Mouse (Mus musculus) heart, adult 2 months (tissue): ENCODE results near the gene Rel. TPM values are rescaled to one million over a fixed set of nuclear protein-coding genes. Genes with fewer than 3 reads are reported as not detected.
"Not testable (repeated sequence)": the region's sequence is repeated elsewhere in the genome, so short reads cannot be mapped to it uniquely, and the experiment has no call there.

Experiments
- DNase-seq, 2 experiments: peaks; one replicate each; pipeline ENCODE4 v3.0.0; 2021
- H3K27ac ChIP-seq: fragments of 200-600 bp; 2 replicates; pipeline ENCODE4 v1.8.1; 2022
- H3K27me3 ChIP-seq: fragments of 200-500 bp; 2 replicates; pipeline ENCODE4 v1.6.1; 2012; ENCODE audit warnings: mild to moderate bottlenecking, low read length, inconsistent platforms, mixed read lengths; ENCODE audit not compliant: control insufficient read depth, insufficient read depth
- H3K36me3 ChIP-seq: fragments of 200-500 bp; 2 replicates; pipeline ENCODE4 v1.6.1; 2012; ENCODE audit warnings: low read length, inconsistent platforms; ENCODE audit not compliant: control insufficient read depth, insufficient read depth
- H3K4me1 ChIP-seq: fragments of 200-500 bp; 2 replicates; pipeline ENCODE4 v1.6.1; 2011; ENCODE audit warnings: low read length; ENCODE audit not compliant: control insufficient read depth, insufficient read depth
- H3K4me3 ChIP-seq: fragments of 200-600 bp; 2 replicates; pipeline ENCODE4 v1.8.1; 2022
- H3K79me2 ChIP-seq: fragments of 200-500 bp; replicated peaks from 2 replicates; pipeline ENCODE4 v1.6.1; 2012; ENCODE audit warnings: mild to moderate bottlenecking, inconsistent platforms, low read length, moderate library complexity, mixed read lengths; ENCODE audit not compliant: control insufficient read depth, insufficient read depth
- H3K9ac ChIP-seq: fragments of 200-500 bp; 2 replicates; pipeline ENCODE4 v1.6.1; 2012; ENCODE audit warnings: low read depth, mild to moderate bottlenecking, control low read depth, inconsistent platforms, low read length, mixed read lengths
- CTCF ChIP-seq: fragments of 200-600 bp; IDR thresholded peaks from 2 replicates; pipeline ENCODE4 v1.8.1; 2022; ENCODE audit warnings: antibody characterized with exemption, mild to moderate bottlenecking, moderate library complexity
- EP300 ChIP-seq: fragments of 200-500 bp; IDR thresholded peaks from 2 replicates; pipeline ENCODE4 v1.6.1; 2011; ENCODE audit warnings: low read depth, low read length, control low read depth; ENCODE audit not compliant: insufficient read depth
- POLR2A ChIP-seq: fragments of 200-500 bp; IDR thresholded peaks from 2 replicates; pipeline ENCODE4 v1.6.1; 2011; ENCODE audit warnings: mild to moderate bottlenecking, low read depth, low read length, control low read depth; ENCODE audit not compliant: insufficient read depth
- WGBS: fragments of 180-500 bp; shearing (Covaris S2); methylation state at CpG from one replicate; pipeline ENCODE4 v1.1.7; 2018; 5-methylcytosine and 5-hydroxymethylcytosine counted together
- intact Hi-C: fragments of 180-260 bp; cut with DNase I; formaldehyde crosslinking; loops from one replicate; pipeline ENCODE4 v1.15.1; 2025
- polyA plus RNA-seq: library from polyadenylated mRNA; depleted of rRNA; stranded (reverse); fragments of >200 nt; gene quantifications from 2 replicates; pipeline ENCODE4 v1.2.3, GENCODE M21; 2012
- total RNA-seq, 2 experiments: library from RNA; stranded (reverse); gene quantifications; 2 replicates each; pipeline ENCODE4 v1.2.3; 2021

Rel gene
- total and polyA plus RNA-seq, 3 experiments, result 3.7 to 9.5 (median 7.6) TPM

GRCm38 (mm10) chr11:23801851-23802250, 31.1 kb upstream of the Rel start:
- Histone ChIP-seq H3K9ac (no peak overlapping the region), H3K27me3 (no peaks in the 10 kb centered on the region), H3K4me3 (no peak overlapping the region), H3K36me3 (no peaks in the 10 kb centered on the region), H3K79me2 (no peaks in the 10 kb centered on the region), H3K4me1 (no peaks in the 10 kb centered on the region), H3K27ac (no peak overlapping the region)
- intact Hi-C loops, result no loop called here
- no peak for TF ChIP-seq CTCF
- no peak for TF ChIP-seq POLR2A
- TF ChIP-seq EP300, result no peak
- no peak for DNase-seq
- WGBS, result 68% methylated on average over 7 of the region's 7 CpGs

GRCm38 (mm10) chr11:23783677-23784076, 12.9 kb upstream of the Rel start:
- intact Hi-C loops, H3K27ac ChIP-seq, H3K4me3 ChIP-seq, DNase-seq, H3K36me3 ChIP-seq, H3K9ac ChIP-seq, H3K79me2 ChIP-seq, H3K4me1 ChIP-seq, H3K27me3 ChIP-seq: not testable (repeated sequence)
- WGBS, result 81% methylated on average over 5 of the region's 5 CpGs

- Histone ChIP-seq H3K79me2 (no peaks in the 10 kb centered on the region), H3K36me3 (no peaks in the 10 kb centered on the region), H3K4me3 (no peak overlapping the region), H3K9ac (no peak overlapping the region), H3K27ac (no peak overlapping the region), H3K4me1 (no peaks in the 10 kb centered on the region), H3K27me3 (no peaks in the 10 kb centered on the region)
- TF ChIP-seq EP300 (no peak), CTCF (no peak), POLR2A (no peak)
- intact Hi-C loops, result no loop called here
- DNase-seq, result no peak
- 84% methylated on average over 5 of the region's 5 CpGs for WGBS
Measured at GRCm38 (mm10) chr11:23783085-23783484, 12.3 kb upstream of the Rel start.

- DNase-seq, result no peak
- Histone ChIP-seq H3K4me3 (no peak overlapping the region), H3K36me3 (no peaks in the 10 kb centered on the region), H3K27me3 (no peaks in the 10 kb centered on the region), H3K4me1 (no peaks in the 10 kb centered on the region), H3K27ac (no peak overlapping the region), H3K9ac (no peak overlapping the region), H3K79me2 (no peaks in the 10 kb centered on the region)
- TF ChIP-seq POLR2A, result no peak
- TF ChIP-seq EP300, result no peak
- no peak for TF ChIP-seq CTCF
- intact Hi-C loops, result no loop called here
- 38% methylated on average over 3 of the region's 3 CpGs for WGBS
Measured at GRCm38 (mm10) chr11:23782038-23782437, 11.3 kb upstream of the Rel start.

GRCm38 (mm10) chr11:23778787-23779201, 8.0 kb upstream of the Rel start:
- Histone ChIP-seq H3K9ac (no peak overlapping the region), H3K27me3 (no peaks in the 10 kb centered on the region), H3K36me3 (no peaks in the 10 kb centered on the region), H3K79me2 (no peaks in the 10 kb centered on the region), H3K27ac (no peak overlapping the region), H3K4me3 (no peak overlapping the region), H3K4me1 (no peaks in the 10 kb centered on the region)
- 89% methylated on average over 8 of the region's 8 CpGs for WGBS
- peak in 1 of 2 experiments; percentile 11 for DNase-seq
- TF ChIP-seq EP300 (no peak), CTCF (no peak), POLR2A (no peak)
- intact Hi-C loops, result no loop called here

GRCm38 (mm10) chr11:23772471-23772870, 1.7 kb upstream of the Rel start:
- Histone ChIP-seq H3K27me3 (no peaks in the 10 kb centered on the region), H3K36me3 (peaks cover 3% of the 10 kb centered on the region), H3K4me1 (peaks cover 5% of the 10 kb centered on the region), H3K9ac (no peak overlapping the region), H3K4me3 (no peak overlapping the region), H3K79me2 (no peaks in the 10 kb centered on the region), H3K27ac (peak overlapping the region; percentile 98)
- intact Hi-C loops, result loop anchor here (5.0 kb wide), 1 partner anchor 465 kb away; the partner anchor contains the start of gene Usp34
- DNase-seq, result no peak
- 26% methylated on average over 1 of the region's 1 CpGs for WGBS
- TF ChIP-seq POLR2A, result no peak
- no peak for TF ChIP-seq CTCF
- TF ChIP-seq EP300, result no peak
